Mouse (Mus musculus) left cerebral cortex, adult 11 months (tissue): Measurements from ENCODE around the gene Mecom.

Source experiments
- DNase-seq: peaks from one replicate; pipeline ENCODE4 v3.0.0; 2022; ENCODE audit warnings: low spot score

Mecom gene

GRCm38 (mm10) chr3:30353878-30354727, 193.7 kb downstream of the Mecom start:
- DNase-seq: no peak

DNA sequence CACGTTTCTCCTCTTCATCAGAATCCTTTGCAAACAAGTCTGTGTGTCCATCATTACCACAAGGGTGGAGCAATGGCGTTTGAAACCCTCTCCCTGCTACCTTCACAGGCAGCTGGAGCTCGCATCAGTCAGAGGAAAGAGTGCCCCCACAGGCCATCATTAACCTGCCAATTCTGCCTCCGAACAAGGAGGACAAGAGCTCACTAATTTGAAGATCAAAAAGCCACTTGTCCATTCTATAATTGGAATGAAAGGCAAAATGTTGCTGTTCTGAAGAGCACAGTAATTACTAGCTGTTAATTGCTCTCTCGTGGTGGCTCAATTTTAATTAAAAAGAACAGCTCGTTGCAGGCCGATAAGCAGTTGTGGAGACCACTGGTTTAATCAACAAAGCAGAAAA, 198.5 kb downstream of the Mecom start:
- no peak for DNase-seq

DNA sequence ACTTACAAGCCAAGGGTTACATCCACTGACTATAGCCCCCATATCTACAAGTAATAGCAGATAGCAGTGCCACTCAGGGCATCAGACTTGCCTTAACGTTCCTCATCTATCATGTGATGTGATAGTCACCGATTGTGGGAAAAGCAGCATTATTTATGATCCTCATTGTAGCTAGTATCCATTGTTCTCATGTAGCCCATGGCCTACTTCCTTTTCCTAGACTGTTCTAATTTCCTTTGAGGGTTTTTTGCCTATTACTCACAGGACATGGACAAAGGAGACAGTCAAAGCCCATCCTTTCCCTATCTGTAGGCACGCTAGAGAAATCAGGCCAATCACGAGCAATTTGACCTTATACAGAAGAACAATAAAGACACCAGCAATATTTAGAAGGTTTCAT, 203.7 kb downstream of the Mecom start:
- no peak for DNase-seq

DNA sequence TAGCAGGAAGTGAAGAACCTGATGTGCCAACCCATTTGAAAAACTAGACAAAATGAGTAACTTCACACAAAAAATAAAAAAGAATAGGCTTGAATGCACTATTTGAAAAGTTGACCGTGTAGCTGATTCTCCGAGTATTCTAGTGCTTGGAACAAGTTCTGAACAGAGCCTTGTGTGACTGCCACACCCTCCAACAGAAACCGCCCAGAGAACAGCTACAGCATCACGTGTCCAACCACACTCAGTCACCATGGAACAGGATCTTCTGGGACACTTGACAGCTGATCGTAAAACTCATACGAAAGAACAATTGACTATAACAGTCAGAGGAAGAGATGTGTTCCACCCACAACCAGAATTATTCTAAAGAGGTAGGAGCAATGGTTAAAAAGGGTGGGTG, 215.5 kb downstream of the Mecom start:
- DNase-seq: no peak

GRCm38 (mm10) chr3:30330476-30330875, 217.3 kb downstream of the Mecom start:
- DNase-seq: no peak

DNA sequence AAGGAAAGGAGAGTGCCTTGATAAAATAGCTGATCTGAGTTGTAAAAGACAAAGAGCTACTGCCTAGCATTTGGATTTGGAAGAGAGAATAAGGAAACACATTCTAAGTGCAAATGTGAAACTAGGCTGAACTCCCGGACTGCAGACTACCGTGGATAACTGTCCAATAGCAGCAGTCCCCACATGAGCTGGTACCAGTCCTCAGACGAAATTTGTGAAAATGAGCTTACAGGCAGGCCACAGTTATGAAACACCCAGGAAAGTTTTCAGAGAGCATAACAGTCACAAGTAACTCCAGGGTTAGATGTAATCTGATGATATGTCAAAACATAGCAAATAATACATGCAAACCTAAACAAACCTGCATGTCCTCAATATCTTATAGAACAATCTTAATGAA, 217.8 kb downstream of the Mecom start:
- DNase-seq: no peak

DNA sequence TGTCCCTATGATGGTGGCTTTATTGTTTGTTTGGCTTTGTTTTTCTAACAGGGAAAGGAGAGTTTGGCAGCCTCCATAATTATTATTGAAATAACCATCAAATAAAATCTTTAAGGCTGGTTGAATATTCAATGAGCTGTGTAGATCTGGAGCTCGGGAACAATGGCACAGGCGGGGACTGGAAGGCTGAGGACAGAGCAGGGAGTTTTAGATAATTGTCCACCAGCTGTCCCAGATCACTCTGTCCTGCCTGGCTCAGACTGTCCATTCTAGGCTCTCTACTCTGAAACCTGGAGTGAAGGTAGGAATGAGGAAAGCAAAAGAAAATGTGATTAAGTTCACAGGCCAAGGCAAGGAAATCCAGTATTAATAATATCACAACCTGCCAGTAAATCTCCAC, 232.9 kb downstream of the Mecom start:
- no peak for DNase-seq

DNA sequence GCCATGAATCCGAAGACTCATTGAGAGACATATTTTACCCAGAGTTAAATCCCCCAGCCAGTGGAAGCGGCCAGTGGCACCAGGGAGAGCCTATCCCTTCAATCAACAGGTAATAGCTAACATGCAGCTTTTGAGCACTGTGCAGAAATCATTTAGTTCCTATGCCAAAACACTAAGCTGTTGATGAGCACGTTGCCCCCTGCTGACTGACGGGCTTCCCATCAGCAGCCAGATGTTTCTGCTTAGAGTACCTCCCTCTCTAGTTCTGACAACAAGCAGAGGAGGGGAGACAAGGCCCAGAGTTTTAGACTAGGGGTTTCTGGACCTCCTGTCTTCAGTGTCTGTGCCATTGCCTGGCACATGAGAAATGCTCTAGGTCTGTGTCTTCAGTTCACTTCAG, 239.7 kb downstream of the Mecom start:
- no peak for DNase-seq

DNA sequence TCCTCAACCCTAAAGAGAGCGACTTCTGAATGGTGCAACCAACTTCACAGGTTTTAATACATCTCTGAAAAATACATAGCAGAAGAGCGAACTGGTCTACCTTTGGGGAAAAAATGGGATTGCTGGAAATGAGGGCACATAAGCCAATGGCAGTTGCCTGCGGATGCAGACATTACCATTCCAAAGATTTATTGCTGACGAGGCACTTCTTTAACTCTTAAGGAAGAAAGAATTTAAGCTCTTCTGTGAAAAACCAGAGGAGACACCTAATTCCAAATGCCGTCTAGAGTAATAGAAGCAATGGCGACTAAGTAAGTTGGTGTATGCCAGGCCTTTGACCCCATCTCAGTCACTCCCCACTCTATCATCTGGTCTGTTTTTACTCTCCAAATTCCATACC, 240.2 kb downstream of the Mecom start:
- no peak for DNase-seq

- no peak for DNase-seq
Observed at GRCm38 (mm10) chr3:30306080-30306479, 241.7 kb downstream of the Mecom start.

- no peak for DNase-seq
Observed at GRCm38 (mm10) chr3:30299460-30299859, 248.3 kb downstream of the Mecom start.

DNA sequence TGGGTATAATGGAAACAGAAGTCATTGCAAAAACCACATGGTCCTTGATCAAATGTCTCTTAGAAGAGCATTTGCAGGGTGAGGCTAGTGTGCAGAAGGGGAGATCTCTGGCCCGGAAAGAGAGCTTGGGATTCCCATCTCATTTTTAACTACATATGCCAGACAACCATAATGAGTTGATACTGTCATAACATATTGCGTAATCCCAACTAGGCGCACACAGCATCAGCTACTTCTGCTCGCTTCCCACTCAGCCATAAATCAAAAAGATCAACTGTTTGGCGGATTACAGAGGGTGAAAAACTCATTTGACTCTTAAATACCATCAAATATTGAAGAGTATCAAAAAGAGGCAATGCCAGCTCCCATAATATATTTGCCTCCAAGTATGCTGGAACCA, 253.4 kb downstream of the Mecom start:
- DNase-seq: no peak

DNA sequence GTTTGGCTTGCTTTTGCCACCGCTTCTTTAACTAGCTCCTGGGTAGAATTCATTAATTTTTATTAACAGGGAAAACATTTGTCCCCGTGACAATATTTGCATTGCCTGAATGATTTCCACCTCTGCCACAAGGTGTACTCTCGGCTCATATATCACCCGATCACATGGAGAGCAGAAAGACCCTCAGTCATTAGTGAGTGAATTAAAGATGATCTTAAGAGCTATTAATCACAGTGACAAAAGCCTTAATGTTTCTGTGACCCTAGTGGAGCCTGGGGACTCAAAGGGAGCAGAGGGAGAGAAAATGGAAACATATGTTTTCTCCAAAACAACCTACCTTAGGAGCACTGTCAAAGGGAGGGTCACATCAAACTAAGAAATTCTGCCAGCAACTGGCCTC, 261.3 kb downstream of the Mecom start:
- no peak for DNase-seq

DNA sequence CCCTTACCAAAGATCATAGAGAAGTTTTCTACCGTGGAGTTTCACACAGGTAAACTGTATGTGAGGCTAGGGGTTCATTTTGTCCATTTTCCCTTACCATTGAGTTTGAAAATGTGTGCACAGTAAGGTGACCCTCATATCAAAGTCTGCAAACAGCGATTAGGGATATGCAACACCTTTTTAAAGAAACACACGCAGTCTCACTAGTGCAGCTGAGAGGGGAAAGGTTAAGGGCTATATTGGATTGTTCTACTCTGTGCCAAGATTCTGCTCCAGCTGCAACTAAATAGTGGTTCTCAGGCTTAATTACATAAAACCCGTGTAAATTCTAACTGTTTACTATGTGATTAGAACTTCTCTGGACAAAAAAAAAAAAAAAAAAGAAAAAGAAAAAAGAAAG, 263.7 kb downstream of the Mecom start:
- no peak for DNase-seq

- no peak for DNase-seq
Observed at GRCm38 (mm10) chr3:30283562-30283961, 264.2 kb downstream of the Mecom start.

- no peak for DNase-seq
Observed at GRCm38 (mm10) chr3:30277569-30277968, 270.2 kb downstream of the Mecom start.

GRCm38 (mm10) chr3:30276099-30276498, 271.7 kb downstream of the Mecom start:
- no peak for DNase-seq

- DNase-seq: no peak
Observed at GRCm38 (mm10) chr3:30269253-30269652, 278.6 kb downstream of the Mecom start.

DNA sequence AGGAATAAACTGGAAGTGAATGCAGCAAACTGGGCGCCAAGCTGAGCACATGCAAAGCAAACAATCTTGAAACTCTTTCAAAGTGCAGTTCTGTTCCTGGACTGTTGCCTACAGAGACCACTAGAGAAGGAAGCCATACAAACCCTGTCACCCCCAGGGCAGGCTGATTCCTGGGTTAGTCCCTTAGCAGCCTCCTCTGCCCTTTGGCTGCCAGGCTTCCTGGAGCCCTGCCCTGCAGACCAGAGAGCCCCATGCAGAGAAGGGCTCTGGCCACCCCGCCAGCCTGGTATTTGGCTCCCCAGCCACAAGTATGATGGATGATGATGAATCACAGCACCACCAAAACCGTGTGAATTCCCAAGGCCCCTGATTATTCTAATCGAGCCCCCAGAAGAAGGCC, 286.9 kb downstream of the Mecom start:
- no peak for DNase-seq

GRCm38 (mm10) chr3:30258421-30258820, 289.4 kb downstream of the Mecom start:
- DNase-seq: no peak

DNA sequence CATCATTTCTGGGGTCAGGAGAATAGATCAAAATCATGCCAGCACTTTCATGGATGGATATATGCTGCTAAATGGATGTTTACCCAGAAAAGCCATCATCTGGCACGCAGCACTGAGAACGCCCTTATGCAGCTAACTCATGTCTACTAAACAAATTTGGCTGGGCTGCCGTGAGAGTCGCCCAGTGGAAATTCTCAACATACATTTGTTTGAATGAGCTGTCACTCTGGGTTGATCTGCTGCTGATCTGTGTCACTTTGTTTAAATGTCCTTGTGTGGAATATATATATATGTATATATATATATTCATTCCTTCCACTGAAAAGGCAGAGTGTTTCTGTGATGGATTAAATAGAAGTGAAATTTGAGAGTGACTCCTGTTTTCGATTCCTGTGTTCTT, 290.0 kb downstream of the Mecom start:
- no peak for DNase-seq

DNA sequence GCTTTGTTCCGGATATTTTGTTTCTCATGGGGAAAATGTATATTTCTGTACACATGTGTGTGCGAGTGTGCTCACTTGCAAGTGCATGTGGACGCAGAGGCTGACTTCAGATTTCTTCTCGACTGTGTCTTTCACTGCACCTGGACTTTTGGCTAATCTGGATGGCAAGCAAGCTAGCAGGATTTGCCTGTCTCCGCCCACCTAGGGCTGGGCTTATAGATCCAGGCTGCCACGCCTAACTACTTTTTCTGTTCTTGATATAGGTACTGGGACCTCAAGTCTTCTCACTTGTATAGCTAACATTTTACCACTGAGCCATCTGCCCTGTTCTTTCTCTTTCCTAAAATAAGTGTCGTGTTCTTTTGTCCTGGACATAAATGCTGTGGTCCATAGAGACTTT, 290.9 kb downstream of the Mecom start:
- DNase-seq: no peak

DNA sequence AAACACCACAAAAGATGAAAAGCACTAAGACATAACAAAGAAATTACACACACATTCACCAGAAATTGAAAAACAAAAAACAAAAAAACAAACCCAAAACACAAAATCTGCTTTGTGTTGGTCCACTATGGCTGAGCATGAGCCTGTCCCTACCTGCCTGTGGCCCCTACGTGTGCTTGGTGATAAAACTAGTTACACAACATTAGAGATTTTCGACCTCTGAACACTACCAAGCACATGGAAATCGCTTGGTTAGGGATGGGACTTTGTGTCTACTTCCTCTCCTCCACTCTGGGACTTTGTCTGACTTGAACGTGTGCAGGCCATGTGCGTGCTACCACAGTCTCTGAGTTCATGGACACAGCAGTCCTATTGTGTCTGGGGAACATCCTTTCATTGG, 292.0 kb downstream of the Mecom start:
- no peak for DNase-seq

GRCm38 (mm10) chr3:30254451-30254850, 293.4 kb downstream of the Mecom start:
- DNase-seq: no peak
